23 mouse cellular contexts compared by ENCODE assay signal in the genomic region with DNA sequence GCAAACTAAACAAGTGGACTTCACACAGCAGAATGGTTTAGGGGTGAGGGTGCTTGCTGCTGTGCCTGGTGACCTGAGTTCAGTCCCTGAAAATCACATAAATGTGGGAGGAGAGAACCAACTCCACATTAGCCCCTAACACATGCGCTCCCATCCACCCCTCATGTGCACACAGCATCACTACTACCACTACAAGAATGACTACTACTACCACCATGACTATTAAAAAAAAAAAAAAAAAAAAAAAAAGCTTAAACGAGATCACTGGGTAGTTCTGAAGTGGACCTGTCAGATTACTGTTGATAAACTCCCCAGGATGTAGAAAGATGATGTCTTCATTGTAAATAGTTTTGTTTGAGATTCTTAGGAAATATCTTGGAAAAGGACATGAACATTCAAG.
"Had no signal": no experiment of that assay in that cellular context is flagged by ENCODE, and none has a peak within 500 bp of the region (broad histone marks: within the 10 kb centered on the region; RNA-seq: fewer than 3 reads in every experiment).

No protein-coding gene starts in this region.

- H3K9me3 ChIP-seq: heart, embryonic 13.5 days; heart, embryonic 15.5 days; hindbrain, embryonic 13.5 days; hindbrain, embryonic 15.5 days; intestine, embryonic 15.5 days; limb, embryonic 13.5 days; limb, embryonic 15.5 days; liver, embryonic 12.5 days had no signal

- DNase-seq: gastrocnemius, adult 2 months; gastrocnemius, postnatal 10 days; gastrocnemius, postnatal 25 days; heart, adult 11 months; heart, adult 2 months; heart, postnatal 14 days; heart, postnatal 36 days; kidney, adult 18-20 months; kidney, adult 8-10 months; kidney, postnatal 14 days; kidney, postnatal 36 days; layer of hippocampus, adult 9-11 months; layer of hippocampus, postnatal 36 days; left cerebral cortex, postnatal 4 days had no signal

- H3K36me3 ChIP-seq: heart, embryonic 13.5 days; heart, embryonic 15.5 days; hindbrain, embryonic 13.5 days; hindbrain, embryonic 15.5 days; intestine, embryonic 15.5 days; limb, embryonic 13.5 days; limb, embryonic 15.5 days; liver, embryonic 12.5 days had no signal

- H3K27me3 ChIP-seq: heart, embryonic 13.5 days; heart, embryonic 15.5 days; hindbrain, embryonic 15.5 days; intestine, embryonic 15.5 days; limb, embryonic 15.5 days had no signal

- H3K27ac ChIP-seq: intestine, embryonic 15.5 days; limb, embryonic 15.5 days; liver, embryonic 12.5 days; liver, embryonic 14.5 days had no signal

- H3K9ac ChIP-seq: heart, embryonic 15.5 days; intestine, embryonic 15.5 days; limb, embryonic 13.5 days; limb, embryonic 15.5 days; liver, embryonic 14.5 days had no signal
